Mouse (Mus musculus) brain, embryonic 14.5 days (tissue): ENCODE measurements at regions not wholly inside any gene's neighbourhood (a gene's known extent, or its start where the extent isn't known, plus 50 kb on each side); places are given as distances from the start of the nearest gene placed in this dataset.

ENCODE experiments used
- CTCF ChIP-seq: fragments of 200-500 bp; IDR thresholded peaks from 2 replicates; pipeline ENCODE4 v1.5.1; 2012; ENCODE audit warnings: inconsistent platforms, mild to moderate bottlenecking, moderate library complexity, borderline replicate concordance; ENCODE audit not compliant: insufficient read depth, insufficient read length; ENCODE audit errors: extremely low read depth
- POLR2A ChIP-seq: fragments of 200-500 bp; IDR thresholded peaks from 2 replicates; pipeline ENCODE4 v1.6.1; 2012; ENCODE audit warnings: mild to moderate bottlenecking, inconsistent platforms, borderline replicate concordance; ENCODE audit not compliant: poor library complexity, insufficient read depth, insufficient read length, severe bottlenecking; ENCODE audit errors: extremely low read depth

DNA sequence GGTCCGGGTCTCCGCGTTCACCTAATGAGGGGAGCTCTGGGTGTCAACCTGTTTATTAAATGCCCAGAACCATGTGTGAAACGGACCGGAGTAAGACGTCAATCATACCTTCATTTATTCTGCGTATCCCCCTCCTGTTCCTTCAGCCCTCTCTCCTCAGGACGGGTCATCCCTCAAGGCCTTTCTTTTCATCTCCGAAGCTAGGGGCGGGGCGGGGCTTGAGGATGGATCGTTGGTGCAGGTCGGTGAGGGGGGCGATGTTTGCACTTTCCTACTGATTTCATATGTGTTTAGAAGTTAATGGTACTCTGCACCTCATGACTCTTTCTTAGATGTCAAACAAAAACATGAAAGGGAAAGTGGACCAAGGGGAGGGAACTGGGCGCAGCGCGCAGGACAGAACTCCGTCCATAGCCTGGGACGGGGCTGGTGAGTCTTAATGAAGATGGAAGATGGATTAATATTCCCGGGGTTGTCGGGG, 400.1 kb downstream of the Med13l start:
- TF ChIP-seq CTCF (no peak), POLR2A (no peak)
